Mouse (Mus musculus): ENCODE data around the gene Zfp512b.

The Zfp512b gene

DNA sequence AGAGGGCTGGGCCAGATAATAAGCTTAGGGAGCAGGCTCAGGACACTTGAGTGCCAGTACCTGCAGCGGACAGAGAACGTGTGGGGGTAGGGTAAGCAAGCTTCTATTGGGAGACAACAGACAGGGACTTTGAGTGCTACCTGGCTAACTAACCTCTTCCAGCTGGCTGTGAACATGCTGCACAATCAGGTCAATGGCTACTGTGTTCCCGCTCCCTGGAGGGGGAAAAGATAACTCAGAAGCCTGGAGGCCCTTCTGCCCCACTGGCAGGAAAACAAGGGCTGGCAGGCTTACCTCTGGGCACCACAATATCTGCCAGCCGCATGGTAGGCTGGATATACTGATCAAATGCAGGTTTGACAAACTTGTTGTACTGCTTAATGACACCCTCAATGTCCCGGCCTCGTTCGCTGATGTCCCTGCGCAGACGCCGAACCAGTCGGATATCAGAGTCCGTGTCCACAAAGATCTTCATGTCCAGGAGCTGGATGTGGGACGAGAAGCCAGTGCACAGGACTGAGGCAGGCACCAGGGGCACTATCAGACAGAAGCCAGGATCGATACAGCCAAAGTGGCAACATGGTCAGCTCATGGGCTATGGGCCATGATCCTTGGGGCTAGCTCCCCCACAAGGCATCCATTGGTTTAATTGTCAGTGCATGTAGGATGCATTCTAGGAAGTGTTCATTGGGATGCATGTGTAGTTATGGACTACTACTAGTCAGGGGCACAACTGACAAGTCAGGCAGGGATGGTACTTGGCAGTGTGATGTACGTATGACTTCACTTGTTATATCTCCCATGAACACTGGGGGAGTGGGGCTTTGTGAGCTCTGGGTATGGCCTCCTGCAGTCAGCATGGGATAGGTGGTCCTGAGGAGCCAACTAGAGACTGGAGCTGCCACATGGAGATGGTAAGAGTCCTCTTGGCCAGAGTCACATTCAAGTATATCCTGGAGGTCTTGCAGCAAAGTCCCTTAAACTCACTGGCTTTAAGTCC is 19.4 kb downstream of the Zfp512b start:
- TF ChIP-seq POU5F1 (IDR thresholded peaks at IDR 0.05; ENCODE audit: borderline replicate concordance, low read length), result no peak
- TF ChIP-seq CTCF (conservative IDR thresholded peaks at IDR 0.05; ENCODE audit: low read length), result no peak
- no peak for TF ChIP-seq NANOG (IDR thresholded peaks at IDR 0.05; ENCODE audit: borderline replicate concordance, low read length)
- Histone ChIP-seq H3K4me3 (replicated peaks; ENCODE audit: low read length) (no peak overlapping the region), H3K27me3 (ENCODE audit: insufficient read depth, low read length) (peaks cover 4% of the 10 kb centered on the region; the same call in 1 of the 2 replicates), H3K36me3 (ENCODE audit: insufficient read depth, low read length) (peaks cover 14% of the 10 kb centered on the region; the same call in 1 of the 2 replicates), H3K9me3 (ENCODE audit: low read length) (no peaks in the 10 kb centered on the region), H3K4me1 (replicated peaks; ENCODE audit: low read depth, low read length) (peaks cover 14% of the 10 kb centered on the region; the same call in 1 of the 2 replicates)

DNA sequence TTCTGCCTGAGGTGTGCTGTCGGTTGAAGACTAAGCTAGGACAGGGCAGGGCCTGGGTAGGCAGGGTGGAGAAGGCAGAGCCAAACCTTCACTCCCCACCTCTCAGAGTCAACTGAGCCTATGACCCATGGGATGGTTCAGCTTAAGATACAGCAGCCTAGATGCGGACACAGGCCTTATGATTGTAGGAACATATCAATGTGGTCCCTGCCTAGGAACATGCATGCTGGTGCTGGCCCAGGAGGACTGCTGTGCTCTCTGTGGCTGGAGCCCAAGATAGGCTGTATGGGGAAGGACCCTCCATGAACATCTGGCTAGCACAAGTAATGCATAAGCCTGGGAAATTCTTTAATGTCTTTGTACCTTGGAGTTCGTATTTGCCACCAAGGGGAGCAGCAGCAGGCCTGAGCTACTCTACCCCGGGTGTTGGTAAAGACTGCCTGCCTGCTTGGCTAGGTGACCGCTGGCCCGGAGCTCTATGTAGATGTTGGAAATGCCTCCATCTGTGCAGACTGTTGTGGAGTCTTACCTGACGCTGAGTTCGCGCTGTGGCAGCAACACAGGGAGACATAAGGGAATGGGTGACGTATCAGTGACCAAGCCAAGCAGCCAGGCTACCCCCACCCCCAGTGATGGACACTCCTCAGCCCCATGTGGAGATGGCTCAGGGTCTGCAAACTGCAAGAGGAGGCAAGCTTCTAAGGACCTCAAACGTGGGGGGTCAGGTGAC is 20.5 kb downstream of the Zfp512b start:
- H3K36me3 ChIP-seq (ENCODE audit: insufficient read depth, low read length), result peaks cover 14% of the 10 kb centered on the region; the same call in 1 of the 2 replicates
- peaks cover 14% of the 10 kb centered on the region; the same call in 1 of the 2 replicates for H3K4me1 ChIP-seq (replicated peaks; ENCODE audit: low read depth, low read length)
- no peak for TF ChIP-seq POU5F1 (IDR thresholded peaks at IDR 0.05; ENCODE audit: borderline replicate concordance, low read length)
- no peak for TF ChIP-seq CTCF (conservative IDR thresholded peaks at IDR 0.05; ENCODE audit: low read length)
- TF ChIP-seq NANOG (IDR thresholded peaks at IDR 0.05; ENCODE audit: borderline replicate concordance, low read length), result no peak
- H3K9me3 ChIP-seq (ENCODE audit: low read length), result no peaks in the 10 kb centered on the region
- peaks cover 4% of the 10 kb centered on the region; the same call in 1 of the 2 replicates for H3K27me3 ChIP-seq (ENCODE audit: insufficient read depth, low read length)
- no peak overlapping the region for H3K4me3 ChIP-seq (replicated peaks; ENCODE audit: low read length)

DNA sequence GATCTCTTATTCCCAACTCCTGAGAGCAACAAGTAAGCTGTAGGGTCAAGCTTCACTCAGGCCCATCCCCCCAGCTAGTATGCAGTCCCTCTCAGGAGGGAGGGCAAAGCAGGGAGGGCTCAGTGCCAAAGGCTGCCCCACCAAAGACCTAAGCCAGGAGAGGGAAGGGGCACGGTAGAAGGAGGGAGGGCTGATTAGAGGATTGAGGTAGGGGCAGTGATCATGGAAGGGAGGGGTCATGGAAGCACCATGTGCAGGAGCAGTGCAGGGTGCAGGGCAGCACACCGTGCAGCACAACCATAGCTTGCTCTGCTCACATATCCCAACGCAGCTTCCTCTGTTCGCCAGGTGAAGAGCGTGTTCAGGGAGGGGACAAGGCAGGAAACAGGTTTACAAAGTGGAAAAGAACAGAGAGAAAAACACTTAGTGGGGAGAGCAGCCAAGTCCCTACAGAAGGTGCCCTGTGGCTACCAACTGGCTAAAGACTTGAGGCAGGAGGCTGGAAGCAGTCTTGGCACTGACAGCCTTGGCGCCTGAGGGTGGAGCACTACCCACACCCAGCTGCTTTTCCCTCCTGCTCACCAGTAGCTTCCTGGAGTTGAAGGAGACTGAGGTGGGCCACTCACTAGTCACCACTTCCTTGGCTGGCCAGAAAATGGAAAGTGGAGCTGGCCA is 21.5 kb downstream of the Zfp512b start:
- TF ChIP-seq CTCF (conservative IDR thresholded peaks at IDR 0.05; ENCODE audit: low read length), result no peak
- TF ChIP-seq POU5F1 (IDR thresholded peaks at IDR 0.05; ENCODE audit: borderline replicate concordance, low read length), result no peak
- TF ChIP-seq NANOG (IDR thresholded peaks at IDR 0.05; ENCODE audit: borderline replicate concordance, low read length), result no peak
- Histone ChIP-seq H3K4me3 (replicated peaks; ENCODE audit: low read length) (no peak overlapping the region), H3K27me3 (ENCODE audit: insufficient read depth, low read length) (no peaks in the 10 kb centered on the region), H3K36me3 (ENCODE audit: insufficient read depth, low read length) (peaks cover 14% of the 10 kb centered on the region; the same call in 1 of the 2 replicates), H3K9me3 (ENCODE audit: low read length) (no peaks in the 10 kb centered on the region), H3K4me1 (replicated peaks; ENCODE audit: low read depth, low read length) (peaks cover 14% of the 10 kb centered on the region; the same call in 1 of the 2 replicates)

DNA sequence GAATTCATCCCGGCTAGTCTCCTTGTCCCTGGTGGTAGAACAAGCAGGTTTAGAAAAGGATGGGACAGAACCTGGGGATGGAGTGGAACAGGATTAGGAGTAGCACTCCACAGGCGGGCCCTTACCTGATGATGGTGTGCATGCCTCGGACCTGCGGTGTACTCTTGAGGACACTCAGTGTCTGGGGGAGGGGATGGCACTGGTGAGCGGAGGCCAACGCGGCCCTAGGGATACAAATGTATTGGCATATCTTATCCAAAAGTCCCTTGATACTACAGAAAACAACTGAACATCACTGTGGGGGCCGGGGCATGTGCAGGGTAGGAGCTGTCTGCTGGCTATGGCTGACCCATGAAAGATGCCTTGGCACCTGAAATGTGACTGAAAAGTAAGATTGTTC is 22.2 kb downstream of the Zfp512b start:
- TF ChIP-seq CTCF (conservative IDR thresholded peaks at IDR 0.05; ENCODE audit: low read length), result no peak
- no peak for TF ChIP-seq NANOG (IDR thresholded peaks at IDR 0.05; ENCODE audit: borderline replicate concordance, low read length)
- no peak for TF ChIP-seq POU5F1 (IDR thresholded peaks at IDR 0.05; ENCODE audit: borderline replicate concordance, low read length)
- Histone ChIP-seq H3K4me1 (replicated peaks; ENCODE audit: low read depth, low read length) (peaks cover 14% of the 10 kb centered on the region; the same call in 1 of the 2 replicates), H3K9me3 (ENCODE audit: low read length) (no peaks in the 10 kb centered on the region), H3K27me3 (ENCODE audit: insufficient read depth, low read length) (no peaks in the 10 kb centered on the region), H3K36me3 (ENCODE audit: insufficient read depth, low read length) (peaks cover 14% of the 10 kb centered on the region; the same call in 1 of the 2 replicates), H3K4me3 (replicated peaks; ENCODE audit: low read length) (0 out of 2 replicates have a peak overlapping the region, but pooled peaks have one; percentile 1)

DNA sequence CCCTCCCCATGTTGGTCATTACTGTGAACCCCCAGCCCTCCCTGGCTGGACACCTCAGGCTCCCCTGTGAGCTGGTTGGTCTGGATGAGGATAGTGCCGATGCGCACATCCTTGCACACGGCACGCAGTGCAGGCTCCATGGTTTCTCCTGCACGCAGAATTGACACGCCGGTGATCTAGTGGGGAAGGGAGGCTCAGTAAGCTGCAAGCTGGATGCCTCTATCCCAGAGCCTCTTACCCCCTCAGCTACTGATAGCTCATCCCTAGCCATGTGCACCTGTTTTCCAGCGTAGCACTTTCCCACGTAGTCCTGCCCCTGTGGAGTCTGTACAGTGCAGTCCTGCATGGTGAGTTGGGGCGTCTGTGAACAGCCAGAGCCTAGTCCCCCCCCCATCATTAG is 22.7 kb downstream of the Zfp512b start:
- Histone ChIP-seq H3K27me3 (ENCODE audit: insufficient read depth, low read length) (no peaks in the 10 kb centered on the region), H3K4me1 (replicated peaks; ENCODE audit: low read depth, low read length) (peaks cover 14% of the 10 kb centered on the region; the same call in 1 of the 2 replicates), H3K36me3 (ENCODE audit: insufficient read depth, low read length) (peaks cover 14% of the 10 kb centered on the region; the same call in 1 of the 2 replicates), H3K4me3 (replicated peaks; ENCODE audit: low read length) (0 out of 2 replicates have a peak overlapping the region, but pooled peaks have one; percentile 1), H3K9me3 (ENCODE audit: low read length) (no peaks in the 10 kb centered on the region)
- TF ChIP-seq CTCF (conservative IDR thresholded peaks at IDR 0.05; ENCODE audit: low read length), result no peak
- no peak for TF ChIP-seq NANOG (IDR thresholded peaks at IDR 0.05; ENCODE audit: borderline replicate concordance, low read length)
- no peak for TF ChIP-seq POU5F1 (IDR thresholded peaks at IDR 0.05; ENCODE audit: borderline replicate concordance, low read length)

DNA sequence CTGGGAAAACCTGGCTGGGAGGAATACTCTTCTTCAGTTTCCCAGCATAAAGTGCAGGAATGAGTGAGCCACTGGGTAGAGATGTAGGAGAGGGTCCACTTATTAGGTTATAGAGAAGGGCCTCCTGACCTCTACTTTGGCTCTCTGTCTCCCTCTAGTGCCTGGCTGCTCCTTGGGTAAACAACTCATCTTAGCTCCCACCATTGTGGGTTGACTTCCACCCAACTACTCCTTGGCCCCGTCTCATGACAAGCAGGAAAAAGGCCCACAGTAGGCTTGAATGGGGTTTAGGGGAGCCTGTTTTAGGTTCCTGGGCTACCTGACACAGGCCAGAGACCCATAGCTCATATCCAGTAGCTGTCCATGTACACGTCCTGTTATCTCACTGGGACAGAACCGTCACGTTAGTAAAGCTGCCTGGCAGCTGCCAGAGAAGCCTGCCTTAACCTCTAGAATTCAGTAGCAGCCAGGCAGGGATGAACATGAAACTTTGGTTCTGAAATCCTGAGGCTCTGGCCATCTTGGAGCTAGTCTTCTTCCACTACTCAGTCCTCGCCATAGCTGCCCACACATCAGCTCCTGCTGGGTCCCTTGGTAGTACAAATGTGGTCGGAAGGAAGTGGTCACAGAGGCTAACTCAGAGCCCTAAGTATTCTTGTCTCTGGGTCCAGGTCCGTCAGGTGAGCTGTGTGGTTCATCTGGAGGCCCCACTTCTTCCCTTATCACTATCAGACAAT is 24.2 kb downstream of the Zfp512b start:
- H3K4me1 ChIP-seq (replicated peaks; ENCODE audit: low read depth, low read length), result peaks cover 14% of the 10 kb centered on the region; the same call in 1 of the 2 replicates
- no peak overlapping the region for H3K4me3 ChIP-seq (replicated peaks; ENCODE audit: low read length)
- H3K27me3 ChIP-seq (ENCODE audit: insufficient read depth, low read length), result no peaks in the 10 kb centered on the region
- 0 out of 2 replicates have a peak, but pooled peaks cover 6% of the 10 kb centered on the region for H3K36me3 ChIP-seq (ENCODE audit: insufficient read depth, low read length)
- no peaks in the 10 kb centered on the region for H3K9me3 ChIP-seq (ENCODE audit: low read length)
- TF ChIP-seq CTCF (conservative IDR thresholded peaks at IDR 0.05; ENCODE audit: low read length) (peak; percentile 55), POU5F1 (IDR thresholded peaks at IDR 0.05; ENCODE audit: borderline replicate concordance, low read length) (no peak)

DNA sequence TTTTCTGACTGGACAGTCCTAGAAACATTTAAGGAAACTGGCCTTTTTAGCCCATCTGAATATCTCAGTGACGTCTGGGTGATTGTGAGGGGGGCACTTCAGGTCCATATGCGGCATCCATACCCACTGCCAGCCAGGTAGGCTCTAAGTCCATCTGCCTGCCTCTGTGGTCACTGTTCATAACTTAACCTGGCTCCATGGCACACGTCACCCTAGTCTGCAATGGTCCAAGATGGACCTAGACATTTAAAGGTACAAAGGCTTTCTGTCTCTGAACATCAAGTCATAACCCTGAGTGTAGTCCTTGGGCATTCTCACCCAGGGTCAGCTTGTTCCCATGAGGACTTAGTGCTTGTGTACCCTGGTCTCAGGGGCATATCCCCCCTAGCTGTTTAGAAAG is 25.3 kb downstream of the Zfp512b start:
- Histone ChIP-seq H3K4me1 (replicated peaks; ENCODE audit: low read depth, low read length) (peaks cover 14% of the 10 kb centered on the region; the same call in 1 of the 2 replicates), H3K9me3 (ENCODE audit: low read length) (no peaks in the 10 kb centered on the region), H3K27me3 (ENCODE audit: insufficient read depth, low read length) (no peaks in the 10 kb centered on the region), H3K36me3 (ENCODE audit: insufficient read depth, low read length) (no peaks in the 10 kb centered on the region), H3K4me3 (replicated peaks; ENCODE audit: low read length) (no peak overlapping the region)
- no peak for TF ChIP-seq POU5F1 (IDR thresholded peaks at IDR 0.05; ENCODE audit: borderline replicate concordance, low read length)
- no peak for TF ChIP-seq CTCF (conservative IDR thresholded peaks at IDR 0.05; ENCODE audit: low read length)
- TF ChIP-seq NANOG (IDR thresholded peaks at IDR 0.05; ENCODE audit: borderline replicate concordance, low read length), result no peak
